Mouse (Mus musculus) splenic B cell, adult 2 months (primary cell): ENCODE measurements around the gene Dip2c.
A peak's percentile ranks its signal among the peaks of the same experiment; 100 is the strongest.

Source experiments
- DNase-seq: peaks from one replicate; pipeline ENCODE4 v3.0.0-alpha.2; 2011; ENCODE audit warnings: low read depth, low spot score
- H3K27me3 ChIP-seq: 2 replicates; pipeline ENCODE4 v1.6.1; 2012; ENCODE audit warnings: mild to moderate bottlenecking, low read length, moderate library complexity, mixed read lengths; ENCODE audit not compliant: control insufficient read depth, poor library complexity, insufficient read depth, severe bottlenecking
- H3K36me3 ChIP-seq: 2 replicates; pipeline ENCODE4 v1.6.1; 2012; ENCODE audit warnings: mild to moderate bottlenecking, low read length, moderate library complexity, mixed read lengths; ENCODE audit not compliant: control insufficient read depth, poor library complexity, insufficient read depth, severe bottlenecking

The Dip2c gene

DNA sequence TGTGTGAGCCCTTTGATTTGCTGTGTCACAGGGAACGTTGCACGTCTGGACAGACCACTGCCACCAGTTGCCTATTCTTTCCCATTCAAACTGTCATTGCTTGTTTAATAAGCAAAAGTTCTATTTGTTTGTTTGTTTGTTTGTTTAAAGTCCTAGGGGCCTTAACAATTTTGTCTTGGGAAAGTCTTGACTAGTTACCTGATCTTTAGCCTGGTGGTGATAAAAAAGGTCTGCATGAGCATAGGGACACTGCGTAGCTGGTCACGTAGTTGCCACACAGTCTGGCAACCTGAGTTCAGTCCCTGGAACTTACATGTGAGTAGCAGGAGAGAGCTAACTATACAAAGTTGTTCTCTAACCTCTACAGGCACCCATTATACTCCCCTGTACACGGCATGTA is 392.9 kb downstream of the Dip2c start:
- no peak for DNase-seq
- Histone ChIP-seq H3K36me3 (no peaks in the 10 kb centered on the region), H3K27me3 (no peaks in the 10 kb centered on the region)

DNA sequence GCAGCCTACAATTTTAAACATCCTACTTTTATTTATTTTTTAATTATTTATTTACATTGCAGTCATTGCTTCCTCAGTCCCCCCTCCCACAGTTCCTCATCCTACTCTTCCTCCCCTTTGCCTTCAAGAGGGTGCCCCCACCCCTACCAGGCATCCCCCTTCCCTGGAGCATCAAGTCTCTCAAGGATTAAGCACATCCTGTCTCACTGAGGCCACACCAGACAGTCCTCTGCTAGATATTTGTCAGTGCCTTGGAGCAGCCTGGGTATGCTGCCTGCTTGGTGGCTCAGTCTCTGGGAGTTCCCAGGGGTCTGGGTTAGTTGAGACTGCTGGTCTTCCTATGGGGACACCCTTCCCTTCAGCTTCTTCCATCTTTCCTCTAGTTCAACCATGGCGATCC is 397.8 kb downstream of the Dip2c start:
- DNase-seq: no peak
- no peaks in the 10 kb centered on the region for H3K27me3 ChIP-seq

DNA sequence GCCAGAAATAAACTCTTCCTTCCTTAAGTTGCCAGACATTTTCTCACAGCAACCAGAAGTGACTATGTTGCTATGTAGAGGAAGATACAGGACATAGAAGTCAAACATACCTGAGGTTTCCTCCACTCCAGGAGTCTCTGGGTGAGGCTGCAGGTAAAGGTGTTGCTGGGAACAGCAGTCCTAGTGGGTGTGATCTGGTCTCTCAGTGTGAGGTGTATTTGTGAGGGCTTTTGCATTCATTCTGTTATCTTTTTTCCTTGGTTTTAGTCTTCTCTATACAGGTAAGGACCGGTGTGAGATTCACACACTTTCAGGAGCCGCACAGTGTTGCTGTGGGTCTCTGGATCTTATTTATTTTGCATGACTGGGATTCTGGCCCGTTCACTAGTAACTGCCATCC is 405.2 kb downstream of the Dip2c start:
- no peak for DNase-seq
- no peaks in the 10 kb centered on the region for H3K27me3 ChIP-seq
- H3K36me3 ChIP-seq: no peaks in the 10 kb centered on the region; the same call in none of the 2 replicates

More for the DNA sequence above, 397.8 kb downstream of the Dip2c start:
- no peaks in the 10 kb centered on the region for H3K36me3 ChIP-seq

DNA sequence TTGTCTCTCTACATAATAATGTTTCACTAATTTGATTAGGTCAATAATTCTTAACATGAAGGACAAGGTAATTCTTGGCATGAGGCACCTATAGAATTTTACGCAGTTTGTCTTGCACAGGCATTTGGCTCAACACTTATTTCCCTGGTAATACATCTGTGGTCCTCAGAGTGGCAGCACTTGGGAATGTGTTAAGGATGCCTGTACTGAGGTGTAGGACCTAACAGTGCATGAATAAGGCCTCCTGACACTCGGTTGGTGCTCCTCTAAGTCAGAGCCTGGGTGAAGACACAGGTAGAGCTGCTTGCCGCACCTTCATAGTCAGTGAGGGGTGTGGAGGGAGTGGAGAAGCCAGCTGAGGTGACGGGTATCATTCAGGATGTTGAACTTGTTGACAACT is 407.0 kb downstream of the Dip2c start:
- Histone ChIP-seq H3K27me3 (no peaks in the 10 kb centered on the region), H3K36me3 (no peaks in the 10 kb centered on the region; the same call in none of the 2 replicates)
- peak; percentile 2 for DNase-seq

DNA sequence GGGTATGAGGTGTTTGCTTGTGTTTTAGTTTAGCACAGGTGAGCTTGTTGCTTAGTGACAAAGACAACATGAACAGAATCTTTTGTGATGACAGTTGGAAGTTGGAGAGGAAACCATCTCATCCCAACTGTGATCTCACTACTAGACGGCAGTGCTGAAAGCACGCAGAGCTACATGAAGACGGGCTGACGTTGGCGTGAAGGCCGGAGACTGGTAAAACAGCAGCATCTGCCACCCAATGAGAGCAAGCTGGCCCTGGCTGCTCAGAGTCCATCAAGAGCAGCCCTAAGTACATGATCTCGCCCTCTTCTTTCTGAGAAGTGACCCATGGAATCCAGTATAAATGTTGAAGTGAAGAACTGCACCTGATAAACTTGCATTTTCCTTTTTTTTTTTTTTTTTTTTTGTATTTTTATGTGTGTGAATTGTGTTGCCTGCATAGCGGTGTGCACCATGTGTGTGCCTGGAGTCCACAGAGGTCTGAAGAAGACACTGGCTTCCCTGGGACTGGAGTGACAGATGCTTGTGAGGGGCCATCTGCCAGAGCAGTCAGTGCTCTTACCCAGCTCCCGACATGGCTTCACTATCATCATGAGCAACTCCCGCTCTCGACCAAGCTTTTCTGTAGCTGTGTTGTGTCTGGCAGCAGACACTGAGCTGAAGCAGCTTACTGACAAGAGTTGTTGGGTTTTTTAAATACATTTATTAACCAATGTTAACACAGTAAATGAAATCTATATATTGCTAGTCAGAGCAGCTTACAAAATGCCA is 408.0 kb downstream of the Dip2c start:
- peaks cover under 1% of the 10 kb centered on the region for H3K36me3 ChIP-seq
- H3K27me3 ChIP-seq: no peaks in the 10 kb centered on the region
- DNase-seq: no peak

DNA sequence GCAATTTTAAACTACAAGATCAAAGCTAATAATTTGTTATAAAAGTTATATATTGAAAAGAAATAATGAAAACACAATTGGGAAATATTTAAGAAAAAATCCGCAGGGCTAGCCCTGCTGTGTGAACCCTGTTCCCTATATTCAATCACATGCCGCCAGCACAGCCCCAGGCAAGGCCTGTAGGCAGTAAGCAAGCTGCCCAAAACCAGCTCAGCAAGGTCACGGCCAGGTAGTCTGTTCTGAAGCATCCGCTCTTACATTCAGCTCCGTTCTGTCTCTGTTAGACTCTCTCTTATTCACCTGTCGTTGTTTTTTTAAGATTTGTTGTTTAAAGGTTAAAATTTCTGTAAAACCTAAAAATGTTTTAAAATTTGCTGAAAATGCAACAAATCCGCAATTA is 409.9 kb downstream of the Dip2c start:
- Histone ChIP-seq H3K36me3 (peaks cover 5% of the 10 kb centered on the region), H3K27me3 (no peaks in the 10 kb centered on the region)
- no peak for DNase-seq

DNA sequence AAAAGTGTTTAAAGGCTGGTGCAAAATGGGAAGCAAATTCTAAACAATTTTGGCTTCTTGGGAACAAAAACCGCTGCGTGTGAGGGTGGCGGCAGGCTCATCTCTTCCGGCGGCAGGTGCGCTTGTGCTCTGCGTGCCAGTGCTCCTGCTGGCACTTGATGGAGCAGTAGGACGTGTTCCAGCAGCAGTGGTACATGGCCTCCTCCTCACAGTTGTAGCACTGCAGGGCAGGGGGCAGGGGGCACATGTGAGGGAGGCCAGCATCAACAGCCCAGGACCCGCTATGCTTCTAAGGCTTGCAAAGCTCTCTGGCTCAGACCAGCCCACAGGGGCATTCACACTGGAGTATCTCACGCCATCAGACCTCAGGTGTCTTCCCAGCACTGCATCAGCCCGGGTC is 410.4 kb downstream of the Dip2c start:
- no peaks in the 10 kb centered on the region for H3K27me3 ChIP-seq
- peaks cover 5% of the 10 kb centered on the region for H3K36me3 ChIP-seq
- DNase-seq: no peak

DNA sequence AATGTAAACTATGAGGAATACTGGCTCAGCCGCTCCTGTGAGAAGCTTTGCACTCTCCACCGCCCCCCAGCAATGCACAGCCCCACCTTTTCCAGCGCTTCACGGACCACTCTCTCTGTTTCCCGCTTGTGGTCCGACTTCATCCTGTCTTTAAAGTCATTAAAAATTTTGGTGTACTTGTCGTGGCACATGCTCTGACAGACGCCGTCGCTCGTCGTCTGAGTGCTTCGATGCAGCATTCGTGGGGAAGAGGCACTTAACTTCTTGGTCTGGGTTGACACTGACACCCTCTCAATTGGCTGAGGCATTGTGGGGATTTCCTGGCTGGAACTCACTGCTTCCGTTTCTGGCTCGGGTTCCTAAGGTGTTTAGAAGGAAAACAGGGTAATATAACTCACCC is 413.0 kb downstream of the Dip2c start:
- Histone ChIP-seq H3K27me3 (no peaks in the 10 kb centered on the region), H3K36me3 (peaks cover 9% of the 10 kb centered on the region; the same call in 1 of the 2 replicates)
- no peak for DNase-seq

DNA sequence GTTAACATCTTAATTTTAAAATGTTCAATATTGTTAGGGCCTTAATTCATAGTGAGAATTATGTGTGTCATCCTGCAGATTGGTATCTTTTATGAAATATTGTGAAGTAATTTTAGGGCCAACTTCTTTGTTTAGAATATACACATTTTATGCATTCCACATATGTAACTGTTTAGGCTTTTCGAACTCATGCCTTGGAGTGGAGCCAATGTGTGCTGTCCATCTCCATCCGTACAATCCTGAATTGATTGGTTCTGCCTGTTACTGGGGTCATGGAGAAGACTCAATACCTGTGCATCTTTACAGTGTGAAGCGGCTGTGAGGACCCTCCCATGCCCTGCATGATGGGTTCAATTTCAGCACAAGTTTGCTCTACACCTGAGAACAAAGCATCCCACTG is 416.5 kb downstream of the Dip2c start:
- Histone ChIP-seq H3K27me3 (no peaks in the 10 kb centered on the region), H3K36me3 (peaks cover 17% of the 10 kb centered on the region)
- DNase-seq: no peak

DNA sequence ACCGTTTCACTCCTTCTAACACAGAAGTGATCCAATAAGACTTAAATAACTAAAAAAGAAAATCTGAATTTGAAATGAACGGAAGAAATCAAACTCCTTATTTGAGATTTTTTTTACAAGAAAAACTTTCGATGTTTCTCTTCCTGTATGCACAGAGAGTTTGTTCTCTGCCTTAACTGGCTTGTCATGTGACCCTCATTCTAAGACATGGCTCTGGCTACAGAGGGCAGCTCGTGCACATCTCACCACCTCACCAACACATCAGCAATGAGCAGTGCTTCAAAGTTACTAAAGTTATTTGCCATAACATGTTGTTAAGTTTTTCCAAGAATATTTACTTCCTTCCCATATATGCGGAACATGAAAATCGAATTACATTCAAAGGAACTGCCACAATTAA is 418.3 kb downstream of the Dip2c start:
- no peak for DNase-seq
- Histone ChIP-seq H3K36me3 (peaks cover 16% of the 10 kb centered on the region), H3K27me3 (no peaks in the 10 kb centered on the region)

DNA sequence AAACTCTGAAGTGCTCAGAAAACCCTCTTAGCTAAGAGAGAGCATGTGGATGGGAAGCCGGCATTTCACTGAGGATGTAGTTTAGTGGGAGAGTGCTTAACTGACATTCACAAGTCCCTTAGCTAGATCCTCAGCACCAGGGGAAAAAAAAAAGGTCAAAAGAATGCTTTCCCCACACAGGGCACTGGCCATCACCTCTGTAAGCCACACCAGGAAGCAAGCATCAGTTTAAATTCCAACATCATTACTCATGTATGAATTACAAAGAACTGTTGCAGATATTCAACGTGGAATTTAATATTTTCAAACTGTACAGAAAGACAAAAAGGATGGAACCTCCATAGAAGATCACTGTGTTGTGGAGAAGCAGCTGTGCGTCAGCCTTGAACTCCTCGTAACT is 419.1 kb downstream of the Dip2c start:
- Histone ChIP-seq H3K36me3 (peaks cover 16% of the 10 kb centered on the region), H3K27me3 (no peaks in the 10 kb centered on the region)
- DNase-seq: no peak

DNA sequence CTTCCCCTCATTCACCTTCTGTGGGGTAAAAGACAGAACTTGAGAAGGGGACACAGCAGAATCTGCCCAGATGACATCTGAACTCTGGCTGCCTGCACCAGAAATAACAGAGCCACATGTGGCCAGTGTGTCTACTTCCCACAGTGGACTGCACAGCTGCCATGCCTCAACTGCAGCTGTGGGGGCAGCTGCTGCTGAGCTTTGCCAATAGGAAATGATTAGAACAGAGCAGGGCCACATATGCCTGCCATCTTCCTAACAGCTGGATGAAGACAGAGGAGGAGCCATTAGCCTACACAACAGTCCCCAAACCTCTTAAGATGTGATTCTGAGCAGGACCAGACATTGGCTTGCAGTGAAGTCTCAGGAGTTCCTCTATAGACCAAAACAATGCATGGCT is 419.5 kb downstream of the Dip2c start:
- DNase-seq: no peak
- Histone ChIP-seq H3K27me3 (no peaks in the 10 kb centered on the region), H3K36me3 (peaks cover 13% of the 10 kb centered on the region)

DNA sequence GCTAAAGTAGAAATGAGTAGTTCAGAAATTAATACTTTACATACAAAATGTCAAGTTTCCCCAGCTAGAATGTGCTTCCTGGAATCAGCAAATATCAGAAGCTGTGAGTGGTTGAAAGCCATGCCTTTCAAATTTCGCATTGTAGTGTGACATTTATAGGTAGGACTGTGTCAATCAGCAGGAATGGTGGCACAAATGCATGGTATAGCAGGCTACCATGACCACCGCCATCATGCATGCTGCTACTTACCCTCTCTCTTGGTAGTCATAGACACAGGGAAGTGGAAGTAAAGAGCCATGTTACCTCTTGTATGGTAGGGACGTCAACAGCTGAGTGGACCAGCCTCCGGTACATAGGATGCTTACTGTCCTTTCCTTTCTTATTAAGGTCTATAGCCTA is 421.0 kb downstream of the Dip2c start:
- Histone ChIP-seq H3K27me3 (no peaks in the 10 kb centered on the region), H3K36me3 (peaks cover 13% of the 10 kb centered on the region)
- no peak for DNase-seq

DNA sequence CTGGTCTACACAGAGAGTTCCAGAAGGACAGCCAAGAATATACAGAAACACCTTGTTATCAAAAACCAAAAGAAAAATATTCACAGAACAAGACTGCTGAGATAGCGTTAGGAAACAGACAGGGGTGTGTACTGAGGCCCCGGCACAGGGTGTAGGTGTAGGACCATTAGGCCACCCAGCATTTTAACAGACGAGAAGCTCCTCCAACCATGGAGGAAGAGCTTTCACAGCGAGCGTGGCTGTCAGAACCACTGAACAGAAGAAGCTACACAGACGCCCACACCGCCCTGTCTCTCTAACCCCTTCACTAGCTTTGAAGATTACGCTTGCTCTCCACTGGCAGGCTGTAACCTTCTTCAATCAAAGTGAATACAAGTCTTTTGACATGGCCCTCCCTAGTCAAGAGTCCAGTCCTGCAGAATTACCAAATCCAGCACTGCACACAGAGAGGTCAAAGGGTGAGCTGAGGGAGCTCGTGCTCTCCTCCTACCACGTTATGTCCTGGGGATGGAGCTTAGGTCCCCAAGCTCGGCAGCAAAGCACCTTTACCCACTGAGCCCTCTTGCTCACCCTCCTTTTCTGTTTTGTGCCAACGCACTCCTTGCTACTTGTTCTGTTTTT is 426.4 kb downstream of the Dip2c start:
- Histone ChIP-seq H3K36me3 (0 out of 2 replicates have a peak, but pooled peaks cover 2% of the 10 kb centered on the region), H3K27me3 (no peaks in the 10 kb centered on the region)
- no peak for DNase-seq

DNA sequence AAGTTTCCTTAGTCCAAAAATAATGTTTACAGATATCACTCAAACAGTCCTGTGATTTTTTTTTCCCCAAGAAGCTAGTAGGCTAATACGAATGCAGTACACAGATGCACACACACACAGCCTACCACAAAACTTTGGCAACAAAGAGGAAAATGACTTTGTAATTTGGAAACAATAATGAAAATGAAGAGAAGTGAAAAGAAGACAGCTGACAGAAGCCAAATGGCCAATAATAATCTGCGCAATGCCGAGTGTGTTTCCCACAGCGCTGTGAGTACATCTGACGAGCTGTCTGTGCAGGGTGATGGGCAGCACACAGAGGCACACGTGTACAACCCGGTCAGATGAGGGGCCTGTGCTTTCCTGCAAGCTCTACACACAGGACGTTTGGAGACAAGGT is 430.4 kb downstream of the Dip2c start:
- no peak for DNase-seq
- H3K27me3 ChIP-seq: no peaks in the 10 kb centered on the region
- peaks cover 2% of the 10 kb centered on the region; the same call in 1 of the 2 replicates for H3K36me3 ChIP-seq
